Mouse (Mus musculus): Measurements from ENCODE around the gene Arhgef17. TPM values are rescaled to one million over a fixed set of nuclear protein-coding genes. Genes with fewer than 3 reads are reported as not detected.

Arhgef17 gene
- polyA plus RNA-seq, 1 experiment from 2014 or later = 10.7 TPM

- Histone ChIP-seq H3K4me1 (ENCODE audit: control insufficient read depth, insufficient read depth, low read length) (peaks cover 7% of the 10 kb centered on the region; the same call in 1 of the 2 replicates), H3K4me2 (ENCODE audit: low read depth) (no peak overlapping the region), H3K9ac (ENCODE audit: low read length) (no peak overlapping the region), H3K27ac (ENCODE audit: low read depth, low read length) (no peak overlapping the region), H3K27me3 (ENCODE audit: control insufficient read depth, insufficient read depth, low read length) (no peaks in the 10 kb centered on the region), H3K36me3 (ENCODE audit: control insufficient read depth, insufficient read depth, low read length) (no peaks in the 10 kb centered on the region), H3K4me3 (ENCODE audit: low read depth, low read length) (no peak overlapping the region), H3K9me3 (ENCODE audit: control insufficient read depth, low read length) (no peaks in the 10 kb centered on the region)
- ATAC-seq (ENCODE audit: insufficient read depth, low FRiP score, low TSS enrichment) (no peak), DNase-seq (ENCODE audit: low spot score) (no peak)
- WGBS = 92% methylated on average over 5 of the region's 5 CpGs
Measured at GRCm38 (mm10) chr7:100904612-100905011, 27.3 kb downstream of the Arhgef17 start.

- Histone ChIP-seq H3K4me3 (ENCODE audit: low read depth, low read length) (no peak overlapping the region), H3K36me3 (ENCODE audit: control insufficient read depth, insufficient read depth, low read length) (no peaks in the 10 kb centered on the region), H3K9me3 (ENCODE audit: control insufficient read depth, low read length) (no peaks in the 10 kb centered on the region), H3K4me1 (ENCODE audit: control insufficient read depth, insufficient read depth, low read length) (no peaks in the 10 kb centered on the region), H3K27ac (ENCODE audit: low read depth, low read length) (no peak overlapping the region), H3K9ac (ENCODE audit: low read length) (no peak overlapping the region), H3K4me2 (ENCODE audit: low read depth) (no peak overlapping the region), H3K27me3 (ENCODE audit: control insufficient read depth, insufficient read depth, low read length) (no peaks in the 10 kb centered on the region)
- ATAC-seq (ENCODE audit: insufficient read depth, low FRiP score, low TSS enrichment) (no peak), DNase-seq (ENCODE audit: low spot score) (no peak)
- 77% methylated on average over 9 of the region's 9 CpGs for WGBS
Measured at GRCm38 (mm10) chr7:100902451-100903137, 29.3 kb downstream of the Arhgef17 start.

DNA sequence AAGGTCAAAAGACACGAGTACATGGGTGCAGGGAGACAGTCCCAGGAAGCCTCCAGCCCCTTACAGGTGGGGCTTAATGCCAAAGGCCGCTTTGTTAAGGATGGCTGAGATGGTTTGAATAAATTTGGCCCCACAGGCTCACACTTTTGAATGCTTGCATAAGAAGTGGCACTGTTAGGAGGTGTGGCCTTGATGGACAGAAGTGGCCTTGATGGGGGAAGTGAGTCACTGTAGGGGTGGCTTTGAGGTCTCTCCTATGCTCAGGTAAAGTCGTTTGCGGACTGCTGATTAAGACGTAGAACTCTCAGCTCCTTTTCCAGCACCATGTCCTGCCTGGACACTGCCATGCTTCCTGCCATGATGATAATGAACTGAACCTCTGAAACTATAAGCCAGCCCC, 34.1 kb downstream of the Arhgef17 start:
- Histone ChIP-seq H3K27me3 (ENCODE audit: control insufficient read depth, insufficient read depth, low read length) (no peaks in the 10 kb centered on the region), H3K9ac (ENCODE audit: low read length) (no peak overlapping the region), H3K4me1 (ENCODE audit: control insufficient read depth, insufficient read depth, low read length) (peaks cover 20% of the 10 kb centered on the region), H3K36me3 (ENCODE audit: control insufficient read depth, insufficient read depth, low read length) (no peaks in the 10 kb centered on the region), H3K4me3 (ENCODE audit: low read depth, low read length) (no peak overlapping the region), H3K27ac (ENCODE audit: low read depth, low read length) (no peak overlapping the region), H3K9me3 (ENCODE audit: control insufficient read depth, low read length) (no peaks in the 10 kb centered on the region), H3K4me2 (ENCODE audit: low read depth) (no peak overlapping the region)
- DNase-seq (ENCODE audit: low spot score) (no peak), ATAC-seq (ENCODE audit: insufficient read depth, low FRiP score, low TSS enrichment) (no peak)
- WGBS = 89% methylated on average over 5 of the region's 5 CpGs

DNA sequence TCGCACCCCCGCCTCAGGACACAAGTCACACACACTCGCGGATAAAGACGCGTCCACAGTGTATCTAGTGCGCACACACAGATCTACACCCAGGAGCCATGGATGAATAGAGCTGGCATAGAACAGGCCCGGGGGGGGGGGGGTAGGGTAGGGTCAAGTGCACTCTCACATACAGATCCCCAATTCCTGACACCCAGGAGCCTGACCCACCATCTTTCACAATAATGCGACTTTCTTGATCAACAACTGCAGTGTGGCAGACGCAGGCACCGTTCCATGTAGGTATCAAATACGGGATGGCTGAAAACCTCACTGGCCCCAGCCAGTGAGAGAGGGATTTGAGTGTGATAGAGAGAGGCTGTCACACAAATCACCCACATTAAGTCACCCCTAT, 37.1 kb downstream of the Arhgef17 start:
- DNase-seq (ENCODE audit: low spot score) (peak; percentile 16), ATAC-seq (ENCODE audit: insufficient read depth, low FRiP score, low TSS enrichment) (peak; percentile 62)
- H3K4me2 ChIP-seq (ENCODE audit: low read depth) = peak overlapping the region; percentile 85
- no peaks in the 10 kb centered on the region for H3K27me3 ChIP-seq (ENCODE audit: control insufficient read depth, insufficient read depth, low read length)
- peaks cover 2% of the 10 kb centered on the region; the same call in 1 of the 2 replicates for H3K36me3 ChIP-seq (ENCODE audit: control insufficient read depth, insufficient read depth, low read length)
- peak overlapping the region; percentile 54 for H3K4me3 ChIP-seq (ENCODE audit: low read depth, low read length)
- no peaks in the 10 kb centered on the region for H3K9me3 ChIP-seq (ENCODE audit: control insufficient read depth, low read length)
- 3% methylated on average over 12 of the region's 12 CpGs for WGBS
- H3K27ac ChIP-seq (ENCODE audit: low read depth, low read length) = no peak overlapping the region
- peaks cover 20% of the 10 kb centered on the region for H3K4me1 ChIP-seq (ENCODE audit: control insufficient read depth, insufficient read depth, low read length)
- peak overlapping the region; percentile 80 for H3K9ac ChIP-seq (ENCODE audit: low read length)

- peaks cover 4% of the 10 kb centered on the region; the same call in 1 of the 2 replicates for H3K36me3 ChIP-seq (ENCODE audit: control insufficient read depth, insufficient read depth, low read length)
- WGBS = 3% methylated on average over 46 of the region's 53 CpGs
- H3K4me3 ChIP-seq (ENCODE audit: low read depth, low read length) = peak overlapping the region; percentile 54
- peak overlapping the region; percentile 85 for H3K4me2 ChIP-seq (ENCODE audit: low read depth)
- peaks cover 20% of the 10 kb centered on the region for H3K4me1 ChIP-seq (ENCODE audit: control insufficient read depth, insufficient read depth, low read length)
- DNase-seq (ENCODE audit: low spot score) (peak; percentile 66), ATAC-seq (ENCODE audit: insufficient read depth, low FRiP score, low TSS enrichment) (peak; percentile 69)
- no peaks in the 10 kb centered on the region for H3K9me3 ChIP-seq (ENCODE audit: control insufficient read depth, low read length)
- no peaks in the 10 kb centered on the region for H3K27me3 ChIP-seq (ENCODE audit: control insufficient read depth, insufficient read depth, low read length)
- no peak overlapping the region for H3K27ac ChIP-seq (ENCODE audit: low read depth, low read length)
- peak overlapping the region; percentile 80 for H3K9ac ChIP-seq (ENCODE audit: low read length)
Measured at GRCm38 (mm10) chr7:100894057-100894832, 37.7 kb downstream of the Arhgef17 start.

GRCm38 (mm10) chr7:100893249-100894056, 38.5 kb downstream of the Arhgef17 start:
- Histone ChIP-seq H3K4me1 (ENCODE audit: control insufficient read depth, insufficient read depth, low read length) (peaks cover 20% of the 10 kb centered on the region), H3K9me3 (ENCODE audit: control insufficient read depth, low read length) (no peaks in the 10 kb centered on the region), H3K9ac (ENCODE audit: low read length) (peak overlapping the region; percentile 8; the same call in 1 of the 2 replicates), H3K4me2 (ENCODE audit: low read depth) (no peak overlapping the region), H3K27me3 (ENCODE audit: control insufficient read depth, insufficient read depth, low read length) (no peaks in the 10 kb centered on the region), H3K4me3 (ENCODE audit: low read depth, low read length) (no peak overlapping the region), H3K27ac (ENCODE audit: low read depth, low read length) (no peak overlapping the region), H3K36me3 (ENCODE audit: control insufficient read depth, insufficient read depth, low read length) (peaks cover 7% of the 10 kb centered on the region; the same call in 1 of the 2 replicates)
- 0 out of 2 replicates have a peak, but pooled peaks have one; percentile 13 for ATAC-seq (ENCODE audit: insufficient read depth, low FRiP score, low TSS enrichment)
- 72% methylated on average over 20 of the region's 20 CpGs for WGBS
- no peak for DNase-seq (ENCODE audit: low spot score)

DNA sequence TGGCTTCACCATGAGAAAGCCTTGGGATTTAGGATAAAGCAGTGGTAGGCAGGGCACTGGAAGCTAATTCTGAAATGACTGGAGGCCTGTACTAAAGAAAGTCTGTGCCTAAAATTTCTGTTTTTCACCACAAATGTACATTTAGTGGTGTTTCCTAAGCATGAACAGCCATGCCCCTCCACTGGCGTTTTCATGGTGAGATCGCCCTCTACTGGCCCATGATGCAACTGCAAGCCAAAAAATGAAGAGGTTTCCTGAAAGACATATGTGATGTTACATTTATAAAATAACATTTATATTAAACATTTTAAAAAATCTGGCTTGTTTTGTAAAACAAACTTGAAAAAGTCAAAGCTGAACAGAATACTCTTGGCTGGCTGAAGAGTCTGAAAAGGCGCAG, 45.4 kb downstream of the Arhgef17 start:
- Histone ChIP-seq H3K27me3 (ENCODE audit: control insufficient read depth, insufficient read depth, low read length) (no peaks in the 10 kb centered on the region), H3K4me2 (ENCODE audit: low read depth) (no peak overlapping the region), H3K9ac (ENCODE audit: low read length) (no peak overlapping the region), H3K36me3 (ENCODE audit: control insufficient read depth, insufficient read depth, low read length) (peaks cover 19% of the 10 kb centered on the region), H3K4me3 (ENCODE audit: low read depth, low read length) (no peak overlapping the region), H3K4me1 (ENCODE audit: control insufficient read depth, insufficient read depth, low read length) (no peaks in the 10 kb centered on the region), H3K27ac (ENCODE audit: low read depth, low read length) (no peak overlapping the region), H3K9me3 (ENCODE audit: control insufficient read depth, low read length) (no peaks in the 10 kb centered on the region)
- ATAC-seq (ENCODE audit: insufficient read depth, low FRiP score, low TSS enrichment) = no peak
- 35% methylated on average over 3 of the region's 3 CpGs for WGBS
- DNase-seq (ENCODE audit: low spot score) = peak; percentile 54

DNA sequence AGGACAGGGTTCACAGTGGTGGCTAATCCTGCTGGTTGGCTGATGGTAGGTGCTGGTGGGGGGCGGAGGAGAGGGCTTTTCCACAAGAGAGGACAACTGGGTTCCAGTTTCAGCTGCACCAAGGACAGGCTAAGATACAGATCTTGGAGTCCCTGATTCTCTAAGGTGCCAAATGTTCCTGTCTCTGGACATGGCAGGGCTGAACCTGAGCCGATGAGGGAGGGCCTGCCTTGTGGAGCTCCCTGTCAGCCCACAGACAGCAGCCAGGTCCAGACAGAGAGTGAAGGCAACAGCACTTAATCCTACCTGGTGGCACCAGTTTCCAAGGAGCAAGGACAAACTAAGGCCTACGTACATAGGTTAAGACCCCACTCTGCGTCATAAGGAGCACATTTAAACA, 47.4 kb downstream of the Arhgef17 start:
- peaks cover 24% of the 10 kb centered on the region for H3K36me3 ChIP-seq (ENCODE audit: control insufficient read depth, insufficient read depth, low read length)
- H3K9me3 ChIP-seq (ENCODE audit: control insufficient read depth, low read length) = no peaks in the 10 kb centered on the region
- H3K27me3 ChIP-seq (ENCODE audit: control insufficient read depth, insufficient read depth, low read length) = no peaks in the 10 kb centered on the region
- H3K27ac ChIP-seq (ENCODE audit: low read depth, low read length) = no peak overlapping the region
- H3K4me2 ChIP-seq (ENCODE audit: low read depth) = no peak overlapping the region
- H3K9ac ChIP-seq (ENCODE audit: low read length) = no peak overlapping the region
- H3K4me3 ChIP-seq (ENCODE audit: low read depth, low read length) = no peak overlapping the region
- no peaks in the 10 kb centered on the region for H3K4me1 ChIP-seq (ENCODE audit: control insufficient read depth, insufficient read depth, low read length)
- DNase-seq (ENCODE audit: low spot score) = no peak
- no peak for ATAC-seq (ENCODE audit: insufficient read depth, low FRiP score, low TSS enrichment)
- 94% methylated on average over 4 of the region's 4 CpGs for WGBS

Data from neural tube, embryonic 11.5 days (tissue).